Mouse (Mus musculus): ENCODE data around the gene Camta1. TPM values are rescaled to one million over a fixed set of nuclear protein-coding genes. Genes with fewer than 3 reads are reported as not detected.
A peak's percentile ranks its signal among the peaks of the same experiment; 100 is the strongest.

The Camta1 gene
- polyA plus RNA-seq, 1 experiment, result 7.7 TPM

GRCm38 (mm10) chr4:151567105-151567504 is 294.6 kb downstream of the Camta1 start:
- TF ChIP-seq CTCF (conservative IDR thresholded peaks at IDR 0.05; ENCODE audit: insufficient read depth, insufficient read length, low read depth, low read length) (no peak), POLR2A (IDR thresholded peaks at IDR 0.05; ENCODE audit: low read depth, low read length) (no peak)
- no peaks in the 10 kb centered on the region for H3K4me1 ChIP-seq (ENCODE audit: control insufficient read depth, insufficient read depth, low read length)
- H3K27me3 ChIP-seq (replicated peaks; ENCODE audit: control insufficient read depth, insufficient read depth, low read length), result no peaks in the 10 kb centered on the region
- H3K27ac ChIP-seq (ENCODE audit: insufficient read depth, low read depth, low read length), result no peak overlapping the region
- no peak for DNase-seq
- H3K36me3 ChIP-seq (ENCODE audit: control insufficient read depth, insufficient read depth, low read length), result no peaks in the 10 kb centered on the region
- no peak overlapping the region for H3K4me3 ChIP-seq (ENCODE audit: insufficient read depth, low read depth, low read length)
- 69% methylated on average over 4 of the region's 4 CpGs for WGBS

- TF ChIP-seq POLR2A (IDR thresholded peaks at IDR 0.05; ENCODE audit: low read depth, low read length), result no peak
- no peak for TF ChIP-seq CTCF (conservative IDR thresholded peaks at IDR 0.05; ENCODE audit: insufficient read depth, insufficient read length, low read depth, low read length)
- Histone ChIP-seq H3K27me3 (replicated peaks; ENCODE audit: control insufficient read depth, insufficient read depth, low read length) (no peaks in the 10 kb centered on the region), H3K36me3 (ENCODE audit: control insufficient read depth, insufficient read depth, low read length) (no peaks in the 10 kb centered on the region), H3K4me1 (ENCODE audit: control insufficient read depth, insufficient read depth, low read length) (no peaks in the 10 kb centered on the region), H3K27ac (ENCODE audit: insufficient read depth, low read depth, low read length) (no peak overlapping the region), H3K4me3 (ENCODE audit: insufficient read depth, low read depth, low read length) (no peak overlapping the region)
- 72% methylated on average over 9 of the region's 9 CpGs for WGBS
- DNase-seq, result no peak
These were observed 306.2 kb downstream of the Camta1 start for GRCm38 (mm10) chr4:151555505-151555904.

GRCm38 (mm10) chr4:151549523-151549922 is 312.2 kb downstream of the Camta1 start:
- Histone ChIP-seq H3K4me3 (ENCODE audit: insufficient read depth, low read depth, low read length) (no peak overlapping the region), H3K36me3 (ENCODE audit: control insufficient read depth, insufficient read depth, low read length) (no peaks in the 10 kb centered on the region), H3K27me3 (replicated peaks; ENCODE audit: control insufficient read depth, insufficient read depth, low read length) (no peaks in the 10 kb centered on the region), H3K4me1 (ENCODE audit: control insufficient read depth, insufficient read depth, low read length) (no peaks in the 10 kb centered on the region), H3K27ac (ENCODE audit: insufficient read depth, low read depth, low read length) (no peak overlapping the region)
- DNase-seq, result no peak
- 31% methylated on average over 10 of the region's 10 CpGs for WGBS
- no peak for TF ChIP-seq CTCF (conservative IDR thresholded peaks at IDR 0.05; ENCODE audit: insufficient read depth, insufficient read length, low read depth, low read length)
- no peak for TF ChIP-seq POLR2A (IDR thresholded peaks at IDR 0.05; ENCODE audit: low read depth, low read length)

- Histone ChIP-seq H3K27me3 (replicated peaks; ENCODE audit: control insufficient read depth, insufficient read depth, low read length) (no peaks in the 10 kb centered on the region), H3K4me3 (ENCODE audit: insufficient read depth, low read depth, low read length) (no peak overlapping the region), H3K4me1 (ENCODE audit: control insufficient read depth, insufficient read depth, low read length) (no peaks in the 10 kb centered on the region; the same call in 1 of the 2 replicates), H3K27ac (ENCODE audit: insufficient read depth, low read depth, low read length) (no peak overlapping the region), H3K36me3 (ENCODE audit: control insufficient read depth, insufficient read depth, low read length) (no peaks in the 10 kb centered on the region)
- DNase-seq, result no peak
- WGBS, result 80% methylated on average over 3 of the region's 3 CpGs
- no peak for TF ChIP-seq CTCF (conservative IDR thresholded peaks at IDR 0.05; ENCODE audit: insufficient read depth, insufficient read length, low read depth, low read length)
- TF ChIP-seq POLR2A (IDR thresholded peaks at IDR 0.05; ENCODE audit: low read depth, low read length), result no peak
These were observed 316.2 kb downstream of the Camta1 start for GRCm38 (mm10) chr4:151545452-151545851.

GRCm38 (mm10) chr4:151544191-151544590 is 317.5 kb downstream of the Camta1 start:
- no peak for DNase-seq
- WGBS, result 55% methylated on average over 5 of the region's 5 CpGs
- Histone ChIP-seq H3K36me3 (ENCODE audit: control insufficient read depth, insufficient read depth, low read length) (no peaks in the 10 kb centered on the region), H3K4me1 (ENCODE audit: control insufficient read depth, insufficient read depth, low read length) (no peaks in the 10 kb centered on the region; the same call in 1 of the 2 replicates), H3K4me3 (ENCODE audit: insufficient read depth, low read depth, low read length) (no peak overlapping the region), H3K27me3 (replicated peaks; ENCODE audit: control insufficient read depth, insufficient read depth, low read length) (no peaks in the 10 kb centered on the region), H3K27ac (ENCODE audit: insufficient read depth, low read depth, low read length) (no peak overlapping the region)
- TF ChIP-seq CTCF (conservative IDR thresholded peaks at IDR 0.05; ENCODE audit: insufficient read depth, insufficient read length, low read depth, low read length), result no peak
- no peak for TF ChIP-seq POLR2A (IDR thresholded peaks at IDR 0.05; ENCODE audit: low read depth, low read length)

GRCm38 (mm10) chr4:151540546-151540945 is 321.1 kb downstream of the Camta1 start:
- 46% methylated on average over 6 of the region's 6 CpGs for WGBS
- DNase-seq, result peak; percentile 43

GRCm38 (mm10) chr4:151539881-151540280 is 321.8 kb downstream of the Camta1 start:
- Histone ChIP-seq H3K4me1 (ENCODE audit: control insufficient read depth, insufficient read depth, low read length) (no peaks in the 10 kb centered on the region; the same call in 1 of the 2 replicates), H3K27me3 (replicated peaks; ENCODE audit: control insufficient read depth, insufficient read depth, low read length) (no peaks in the 10 kb centered on the region), H3K36me3 (ENCODE audit: control insufficient read depth, insufficient read depth, low read length) (no peaks in the 10 kb centered on the region), H3K27ac (ENCODE audit: insufficient read depth, low read depth, low read length) (no peak overlapping the region), H3K4me3 (ENCODE audit: insufficient read depth, low read depth, low read length) (no peak overlapping the region)
- TF ChIP-seq POLR2A (IDR thresholded peaks at IDR 0.05; ENCODE audit: low read depth, low read length), result no peak
- no peak for TF ChIP-seq CTCF (conservative IDR thresholded peaks at IDR 0.05; ENCODE audit: insufficient read depth, insufficient read length, low read depth, low read length)
- no peak for DNase-seq
- 66% methylated on average over 5 of the region's 5 CpGs for WGBS

More at GRCm38 (mm10) chr4:151540546-151540945, 321.1 kb downstream of the Camta1 start:
- no peak overlapping the region for H3K4me3 ChIP-seq (ENCODE audit: insufficient read depth, low read depth, low read length)
- H3K27ac ChIP-seq (ENCODE audit: insufficient read depth, low read depth, low read length), result 0 out of 2 replicates have a peak overlapping the region, but pooled peaks have one; percentile 3
- H3K4me1 ChIP-seq (ENCODE audit: control insufficient read depth, insufficient read depth, low read length), result no peaks in the 10 kb centered on the region; the same call in 1 of the 2 replicates
- no peaks in the 10 kb centered on the region for H3K27me3 ChIP-seq (replicated peaks; ENCODE audit: control insufficient read depth, insufficient read depth, low read length)
- H3K36me3 ChIP-seq (ENCODE audit: control insufficient read depth, insufficient read depth, low read length), result no peaks in the 10 kb centered on the region
- TF ChIP-seq CTCF (conservative IDR thresholded peaks at IDR 0.05; ENCODE audit: insufficient read depth, insufficient read length, low read depth, low read length), result no peak
- no peak for TF ChIP-seq POLR2A (IDR thresholded peaks at IDR 0.05; ENCODE audit: low read depth, low read length)
